Mouse (Mus musculus) lung, adult 2 months (tissue): ENCODE data around the gene Shc3.

Experiments used
- CTCF ChIP-seq: fragments of 200-500 bp; IDR thresholded peaks from 2 replicates; pipeline ENCODE4 v1.5.1; 2011; ENCODE audit warnings: mild to moderate bottlenecking, low read length, control low read depth; ENCODE audit not compliant: insufficient read depth
- POLR2A ChIP-seq: fragments of 200-500 bp; IDR thresholded peaks from 2 replicates; pipeline ENCODE4 v1.6.1; 2011; ENCODE audit warnings: low read depth, mild to moderate bottlenecking, control low read depth, low read length, borderline replicate concordance; ENCODE audit errors: extremely low read depth

GRCm38 (mm10) chr13:51479826-51480225, 89.4 kb downstream of the Shc3 start:
- TF ChIP-seq POLR2A, result no peak
- TF ChIP-seq CTCF, result no peak
